Mouse (Mus musculus) intestine, embryonic 16.5 days (tissue): ENCODE data around the gene Abat. TPM values are rescaled to one million over a fixed set of nuclear protein-coding genes. Genes with fewer than 3 reads are reported as not detected.

Experiments used
- ATAC-seq: fragments of 200-750 bp; cut with Nextera tagmentation; 2 replicates; pipeline ENCODE4 v1.8.0; 2017; ENCODE audit warnings: moderate TSS enrichment, moderate library complexity
- H3K27ac ChIP-seq: fragments of 300-500 bp; sonication (generic); 2 replicates; pipeline ENCODE4 v1.5.1; 2014; ENCODE audit warnings: mild to moderate bottlenecking, low read length
- H3K27me3 ChIP-seq: fragments of 300-500 bp; sonication (generic); replicated peaks from 2 replicates; pipeline ENCODE4 v1.6.1; 2014; ENCODE audit warnings: low read length, control low read depth, mixed read lengths; ENCODE audit not compliant: control insufficient read depth, insufficient read depth
- H3K36me3 ChIP-seq: fragments of 300-500 bp; sonication (generic); 2 replicates; pipeline ENCODE4 v1.6.1; 2014; ENCODE audit warnings: low read length, control low read depth; ENCODE audit not compliant: control insufficient read depth, insufficient read depth
- H3K4me1 ChIP-seq: fragments of 300-500 bp; sonication (generic); 2 replicates; pipeline ENCODE4 v1.6.1; 2014; ENCODE audit warnings: low read length, control low read depth, mixed read lengths; ENCODE audit not compliant: control insufficient read depth, insufficient read depth
- H3K4me2 ChIP-seq: fragments of 300-500 bp; sonication (generic); 2 replicates; pipeline ENCODE4 v1.6.1; 2014; ENCODE audit warnings: low read depth, low read length, control low read depth
- H3K4me3 ChIP-seq: fragments of 300-500 bp; sonication (generic); 2 replicates; pipeline ENCODE4 v1.5.1; 2014; ENCODE audit warnings: mild to moderate bottlenecking, low read length
- H3K9ac ChIP-seq: fragments of 300-500 bp; sonication (generic); 2 replicates; pipeline ENCODE4 v1.6.1; 2014; ENCODE audit warnings: low read depth, low read length
- H3K9me3 ChIP-seq: fragments of 300-500 bp; sonication (generic); 2 replicates; pipeline ENCODE4 v1.6.1; 2016; ENCODE audit warnings: low read length, control low read depth; ENCODE audit not compliant: control insufficient read depth
- WGBS: fragments of 180-500 bp; shearing (Covaris S2); extraction: QIAGEN DNeasy Blood & Tissue Kit; methylation state at CpG from one replicate; pipeline ENCODE4 v1.1.7; 2014; 5-methylcytosine and 5-hydroxymethylcytosine counted together
- polyA plus RNA-seq: library from polyadenylated mRNA; unstranded; fragments of >200 nt; fragmentation: Nextera tagmentation; extraction: Ambion mirVana; gene quantifications from 2 replicates; pipeline ENCODE4 v1.2.1, GENCODE M21; 2015

Abat gene
- polyA plus RNA-seq, 1 experiment from 2014 or later, result 80.0 TPM

DNA sequence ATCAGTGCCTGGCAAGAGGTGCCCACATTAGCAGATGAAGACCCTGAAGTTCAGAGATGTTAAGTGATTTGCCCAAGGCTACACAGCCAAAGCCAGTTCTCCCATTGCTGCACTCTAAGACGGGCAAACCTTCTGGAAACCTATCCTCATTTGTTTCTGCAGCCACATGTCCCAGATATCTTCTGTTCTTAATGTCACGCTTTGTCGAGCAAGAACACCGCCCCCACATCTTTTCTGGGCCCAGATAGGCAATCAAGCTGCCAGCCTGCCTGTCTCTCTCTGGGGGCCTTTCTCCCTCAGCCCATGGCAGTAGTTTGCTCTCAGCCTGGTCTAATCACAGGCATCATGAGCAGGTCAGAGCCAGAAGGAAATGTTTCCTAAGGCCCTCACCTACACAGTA lies 83.1 kb downstream of the Abat start:
- ATAC-seq, result no peak
- WGBS, result 86% methylated on average over 4 of the region's 4 CpGs

DNA sequence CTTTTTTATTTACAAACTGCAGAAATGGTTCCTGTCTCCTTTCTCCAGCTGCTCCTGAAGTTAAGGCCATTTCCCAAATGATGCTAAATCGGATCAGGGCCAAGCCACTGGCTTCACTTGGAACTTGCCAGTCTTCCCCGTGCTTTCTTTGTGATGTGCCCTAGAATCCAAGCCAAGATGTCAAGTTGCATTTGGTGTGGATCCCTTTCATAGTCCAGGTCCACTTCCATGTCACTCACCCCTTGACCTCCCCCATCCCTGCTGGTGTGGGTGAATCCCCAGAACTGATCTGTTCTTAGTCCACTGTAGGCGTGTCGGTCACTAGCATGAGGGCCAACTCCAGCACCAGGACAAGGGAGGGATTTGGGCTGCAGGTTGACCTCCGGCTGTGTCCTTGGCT lies 84.3 kb downstream of the Abat start:
- H3K9ac ChIP-seq, result no peak overlapping the region
- no peaks in the 10 kb centered on the region for H3K27me3 ChIP-seq
- no peak overlapping the region for H3K4me2 ChIP-seq
- 0 out of 2 replicates have a peak, but pooled peaks cover 4% of the 10 kb centered on the region for H3K36me3 ChIP-seq
- H3K4me3 ChIP-seq, result no peak overlapping the region
- no peak overlapping the region for H3K27ac ChIP-seq
- H3K4me1 ChIP-seq, result peaks cover 2% of the 10 kb centered on the region; the same call in 1 of the 2 replicates
- H3K9me3 ChIP-seq, result no peaks in the 10 kb centered on the region
- 90% methylated on average over 5 of the region's 5 CpGs for WGBS
- no peak for ATAC-seq

More for the DNA sequence above, 83.1 kb downstream of the Abat start:
- Histone ChIP-seq H3K36me3 (peaks cover 4% of the 10 kb centered on the region; the same call in 1 of the 2 replicates), H3K4me1 (0 out of 2 replicates have a peak, but pooled peaks cover 2% of the 10 kb centered on the region), H3K9ac (no peak overlapping the region), H3K27ac (no peak overlapping the region), H3K4me3 (no peak overlapping the region), H3K27me3 (no peaks in the 10 kb centered on the region), H3K9me3 (no peaks in the 10 kb centered on the region), H3K4me2 (no peak overlapping the region)

DNA sequence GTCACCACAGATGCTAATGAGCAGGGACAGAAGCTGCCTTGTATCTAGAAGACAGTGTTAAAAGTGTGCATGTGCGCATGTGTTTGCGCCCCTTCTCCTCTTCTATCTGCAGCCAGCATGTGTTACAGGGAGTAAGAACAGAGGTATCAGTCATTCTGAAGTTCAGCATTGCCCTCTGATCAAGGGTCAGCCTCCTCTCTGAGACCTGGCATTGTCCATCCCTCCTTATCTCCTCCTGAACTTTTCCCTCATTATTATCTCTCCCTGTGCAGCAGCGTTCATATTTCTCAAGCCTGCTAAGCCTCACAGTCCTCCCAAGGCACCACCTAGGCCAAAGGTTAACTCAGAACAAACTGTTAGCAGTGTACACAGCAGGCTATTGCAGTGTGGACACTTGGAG lies 90.6 kb downstream of the Abat start:
- no peaks in the 10 kb centered on the region for H3K9me3 ChIP-seq
- no peaks in the 10 kb centered on the region for H3K36me3 ChIP-seq
- 58% methylated on average over 3 of the region's 3 CpGs for WGBS
- H3K4me2 ChIP-seq, result no peak overlapping the region
- peak overlapping the region; percentile 80 for H3K27ac ChIP-seq
- no peak overlapping the region for H3K4me3 ChIP-seq
- peaks cover 2% of the 10 kb centered on the region; the same call in 1 of the 2 replicates for H3K4me1 ChIP-seq
- no peaks in the 10 kb centered on the region for H3K27me3 ChIP-seq
- ATAC-seq, result peak; percentile 96
- no peak overlapping the region for H3K9ac ChIP-seq

DNA sequence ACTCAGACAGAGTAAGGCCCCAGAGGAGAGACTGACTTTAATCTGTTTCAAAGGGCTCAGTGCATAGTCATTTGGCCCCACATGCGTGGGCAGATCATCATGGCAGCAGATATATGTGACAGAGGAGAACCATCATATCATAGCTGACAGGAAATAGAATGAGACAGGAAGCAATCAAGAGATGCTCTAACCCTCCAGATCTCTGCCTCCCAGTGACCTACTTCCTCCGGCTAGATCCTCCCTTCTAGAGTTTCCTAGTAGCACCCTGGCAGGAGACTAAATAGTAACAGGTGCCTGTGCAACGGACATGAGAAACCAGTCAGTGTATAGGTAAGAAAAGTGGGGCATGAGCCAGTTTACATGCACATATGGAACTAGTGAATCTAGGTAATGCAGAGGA lies 97.2 kb downstream of the Abat start:
- Histone ChIP-seq H3K4me2 (no peak overlapping the region), H3K4me3 (no peak overlapping the region), H3K27ac (no peak overlapping the region), H3K9me3 (no peaks in the 10 kb centered on the region; the same call in 1 of the 2 replicates), H3K27me3 (no peaks in the 10 kb centered on the region), H3K9ac (no peak overlapping the region), H3K36me3 (0 out of 2 replicates have a peak, but pooled peaks cover 6% of the 10 kb centered on the region), H3K4me1 (no peaks in the 10 kb centered on the region)
- WGBS, result 86% methylated on average over 3 of the region's 3 CpGs
- no peak for ATAC-seq

DNA sequence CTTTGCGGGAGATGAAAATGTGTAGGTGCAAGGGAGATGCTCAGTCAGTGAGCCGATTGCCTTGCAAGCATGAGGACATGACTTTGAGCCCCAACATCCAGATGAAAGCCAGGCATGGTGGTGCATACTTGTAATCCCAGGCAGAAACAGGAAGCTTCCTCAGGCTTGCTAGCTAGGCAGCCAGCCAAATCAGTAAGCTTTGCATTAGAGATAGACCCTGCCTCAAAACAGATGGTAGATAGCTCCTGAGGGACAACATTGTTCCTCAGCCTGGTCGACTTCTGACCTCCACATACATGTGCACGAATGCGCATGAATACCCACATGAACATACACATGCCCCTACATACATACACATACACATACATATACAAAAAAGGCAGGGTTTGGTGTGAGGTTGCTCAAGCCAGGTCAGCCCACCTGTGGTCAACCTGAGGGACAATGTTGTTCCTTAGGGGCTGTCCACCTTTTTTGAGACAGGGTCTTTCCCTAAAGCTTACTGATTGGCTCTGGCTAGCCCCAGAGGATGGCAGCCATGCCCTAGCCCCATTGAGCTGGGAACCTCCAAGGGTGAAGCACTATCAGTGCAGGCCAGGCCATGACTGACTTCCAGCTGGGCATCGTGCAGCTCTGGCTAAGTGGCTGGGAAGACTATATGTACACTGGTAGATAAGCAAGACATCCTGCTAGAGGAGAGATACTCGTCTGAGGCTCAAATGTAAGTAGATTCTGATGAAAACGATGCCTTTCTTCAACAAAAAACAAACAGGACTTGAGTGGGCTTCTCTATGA lies 99.2 kb downstream of the Abat start:
- WGBS, result 84% methylated on average over 8 of the region's 8 CpGs
- Histone ChIP-seq H3K9me3 (no peaks in the 10 kb centered on the region; the same call in 1 of the 2 replicates), H3K4me3 (no peak overlapping the region), H3K9ac (no peak overlapping the region), H3K36me3 (0 out of 2 replicates have a peak, but pooled peaks cover 6% of the 10 kb centered on the region), H3K4me2 (no peak overlapping the region), H3K4me1 (no peaks in the 10 kb centered on the region), H3K27me3 (no peaks in the 10 kb centered on the region), H3K27ac (no peak overlapping the region)
- ATAC-seq, result peak; percentile 66

DNA sequence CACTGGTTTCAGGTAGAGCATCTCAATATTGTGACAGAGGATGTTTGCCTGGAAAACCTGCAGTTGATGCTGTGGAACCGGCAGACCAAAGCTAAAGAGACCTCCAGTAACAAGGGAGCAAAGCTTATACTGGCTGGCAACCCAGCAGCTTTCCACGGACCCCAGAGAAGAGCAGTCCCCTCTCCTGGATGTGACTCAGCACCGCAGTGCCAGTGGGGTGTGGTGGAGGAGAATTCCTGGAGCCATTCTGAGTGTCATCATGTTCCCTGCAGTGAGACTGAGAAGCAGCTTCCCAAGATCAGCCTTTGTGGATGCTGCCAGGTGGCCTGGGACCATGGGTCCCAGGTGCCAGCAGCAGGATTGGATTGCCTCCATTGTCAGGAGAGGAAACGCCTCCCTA lies 99.8 kb downstream of the Abat start:
- no peak overlapping the region for H3K4me3 ChIP-seq
- H3K9ac ChIP-seq, result no peak overlapping the region
- H3K27me3 ChIP-seq, result no peaks in the 10 kb centered on the region
- no peaks in the 10 kb centered on the region for H3K4me1 ChIP-seq
- H3K4me2 ChIP-seq, result no peak overlapping the region
- H3K36me3 ChIP-seq, result 0 out of 2 replicates have a peak, but pooled peaks cover 6% of the 10 kb centered on the region
- ATAC-seq, result 0 out of 2 replicates have a peak, but pooled peaks have one; percentile 32
- H3K27ac ChIP-seq, result no peak overlapping the region
- WGBS, result 85% methylated on average over 4 of the region's 4 CpGs
- H3K9me3 ChIP-seq, result no peaks in the 10 kb centered on the region; the same call in 1 of the 2 replicates

DNA sequence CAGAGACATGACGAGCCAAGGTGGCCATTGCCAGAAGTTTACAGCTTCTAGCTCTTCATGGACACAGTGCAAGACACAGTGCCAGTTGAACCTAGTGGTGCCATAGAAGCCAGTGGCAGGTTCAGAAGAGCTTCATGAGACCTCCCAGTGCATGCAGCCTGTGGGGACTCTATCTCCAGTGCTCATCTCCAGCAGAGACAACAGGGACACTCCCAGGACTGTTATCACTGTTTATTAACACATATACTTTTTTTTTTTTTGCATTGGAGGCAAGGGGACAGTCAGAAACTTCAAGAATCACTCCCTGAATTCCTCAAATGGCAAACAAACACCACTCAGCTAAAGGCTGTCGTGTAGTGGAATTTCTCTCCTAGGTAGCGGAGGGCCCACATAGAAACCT lies 100.2 kb downstream of the Abat start:
- H3K4me1 ChIP-seq, result no peaks in the 10 kb centered on the region

DNA sequence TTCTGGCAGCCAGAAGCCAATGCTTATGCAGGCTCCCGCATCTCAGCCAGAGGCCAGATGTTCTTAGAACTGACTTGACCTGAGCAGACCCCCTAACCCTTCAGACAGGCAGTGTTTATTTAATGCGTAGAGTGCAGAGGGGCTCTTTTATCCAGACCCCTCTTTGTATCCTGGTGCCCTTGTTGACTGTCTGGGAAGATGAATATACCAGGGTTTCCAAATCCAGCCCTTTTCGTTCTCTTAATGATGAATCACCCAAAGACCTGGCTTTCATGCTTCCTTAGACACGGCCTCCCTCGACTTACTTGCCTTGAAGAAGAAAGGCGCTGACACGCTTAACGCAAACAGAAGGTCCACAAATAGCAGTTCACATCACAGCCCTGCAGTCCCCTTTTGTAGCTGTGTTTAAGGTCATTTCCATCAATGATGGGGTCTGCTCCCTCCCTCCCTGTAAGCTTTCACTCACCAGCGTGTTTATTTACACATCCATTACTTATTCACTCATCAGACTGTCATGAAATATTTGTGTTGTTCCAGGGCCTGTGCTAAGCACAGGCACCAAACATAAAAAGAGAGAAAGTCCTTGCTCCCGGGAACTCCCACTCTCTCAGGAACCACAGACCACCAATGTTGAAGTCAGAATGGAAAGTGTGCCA lies 106.6 kb downstream of the Abat start:
- Histone ChIP-seq H3K9me3 (0 out of 2 replicates have a peak, but pooled peaks cover 5% of the 10 kb centered on the region), H3K27me3 (no peaks in the 10 kb centered on the region), H3K4me1 (peaks cover 16% of the 10 kb centered on the region), H3K4me2 (no peak overlapping the region), H3K36me3 (no peaks in the 10 kb centered on the region), H3K4me3 (no peak overlapping the region), H3K9ac (no peak overlapping the region), H3K27ac (peak overlapping the region; percentile 47; the same call in 1 of the 2 replicates)
- ATAC-seq, result peak; percentile 8; the same call in 1 of the 2 replicates
- WGBS, result 28% methylated on average over 10 of the region's 10 CpGs

More for the DNA sequence above, 100.2 kb downstream of the Abat start:
- 83% methylated on average over 3 of the region's 3 CpGs for WGBS
- H3K9me3 ChIP-seq, result no peaks in the 10 kb centered on the region; the same call in 1 of the 2 replicates
- no peak overlapping the region for H3K9ac ChIP-seq
- ATAC-seq, result no peak
- H3K36me3 ChIP-seq, result 0 out of 2 replicates have a peak, but pooled peaks cover 6% of the 10 kb centered on the region
- H3K27me3 ChIP-seq, result no peaks in the 10 kb centered on the region
- no peak overlapping the region for H3K4me2 ChIP-seq
- H3K27ac ChIP-seq, result no peak overlapping the region
- no peak overlapping the region for H3K4me3 ChIP-seq
